Mouse (Mus musculus): Measurements from ENCODE around the gene Cd109. TPM values are rescaled to one million over a fixed set of nuclear protein-coding genes. Genes with fewer than 3 reads are reported as not detected.
A peak's percentile ranks its signal among the peaks of the same experiment; 100 is the strongest.

Cd109 gene
- 1 to 10 TPM; 5.7 to 6.1 TPM for total RNA-seq (2021)
- long read RNA-seq, experiment 1, full-length matches to known transcripts, result 2 of 2 reads
- long read RNA-seq, experiment 1, partial matches to known transcripts, result 0 of 2 reads
- long read RNA-seq, experiment 1, other reads (novel, unspliced or antisense), result 0 of 2 reads
- long read RNA-seq, experiment 2, full-length matches to known transcripts, result 2 of 2 reads
- long read RNA-seq, experiment 2, partial matches to known transcripts, result 0 of 2 reads
- long read RNA-seq, experiment 2, other reads (novel, unspliced or antisense), result 0 of 2 reads

- intact Hi-C loops (cut with DNase I; ENCODE audit: low total_unique reads), result no loop called here
- DNase-seq, result peak; percentile 36
Observed at GRCm38 (mm10) chr9:78615401-78616021, at the start of gene Cd109. TSS of gene Cd109 (plus strand) at chr9:78615546.

GRCm38 (mm10) chr9:78569934-78570333 lies 45.4 kb upstream of the Cd109 start:
- intact Hi-C loops (cut with DNase I; ENCODE audit: low total_unique reads), result no loop called here
- DNase-seq, result no peak

- DNase-seq, result no peak
- intact Hi-C loops (cut with DNase I; ENCODE audit: low total_unique reads), result no loop called here
Observed at GRCm38 (mm10) chr9:78576466-78576865, 38.9 kb upstream of the Cd109 start.

- no peak for DNase-seq
- intact Hi-C loops (cut with DNase I; ENCODE audit: low total_unique reads), result no loop called here
Observed at GRCm38 (mm10) chr9:78578824-78579223, 36.5 kb upstream of the Cd109 start.

GRCm38 (mm10) chr9:78579644-78580396 lies 35.5 kb upstream of the Cd109 start:
- no peak for DNase-seq
- intact Hi-C loops (cut with DNase I; ENCODE audit: low total_unique reads), result no loop called here

GRCm38 (mm10) chr9:78587218-78587883 lies 28.0 kb upstream of the Cd109 start:
- intact Hi-C loops (cut with DNase I; ENCODE audit: low total_unique reads), result no loop called here
- DNase-seq, result no peak

GRCm38 (mm10) chr9:78587914-78588313 lies 27.4 kb upstream of the Cd109 start, which contains the start of gene Slc17a5:
TSS of gene Slc17a5 (minus strand) at chr9:78588041.
- intact Hi-C loops (cut with DNase I; ENCODE audit: low total_unique reads), result no loop called here
- DNase-seq, result peak; percentile 92

GRCm38 (mm10) chr9:78588411-78589033 lies 26.8 kb upstream of the Cd109 start:
- peak; percentile 17 for DNase-seq
- intact Hi-C loops (cut with DNase I; ENCODE audit: low total_unique reads), result no loop called here

- DNase-seq, result no peak
- intact Hi-C loops (cut with DNase I; ENCODE audit: low total_unique reads), result no loop called here
Observed at GRCm38 (mm10) chr9:78590471-78590870, 24.9 kb upstream of the Cd109 start.

GRCm38 (mm10) chr9:78595257-78595656 lies 20.1 kb upstream of the Cd109 start:
- no peak for DNase-seq
- intact Hi-C loops (cut with DNase I; ENCODE audit: low total_unique reads), result no loop called here

- intact Hi-C loops (cut with DNase I; ENCODE audit: low total_unique reads), result no loop called here
- DNase-seq, result no peak
Observed at GRCm38 (mm10) chr9:78595769-78596555, 19.4 kb upstream of the Cd109 start.

GRCm38 (mm10) chr9:78596834-78597233 lies 18.5 kb upstream of the Cd109 start:
- intact Hi-C loops (cut with DNase I; ENCODE audit: low total_unique reads), result no loop called here

GRCm38 (mm10) chr9:78599927-78600326 lies 15.4 kb upstream of the Cd109 start:
- intact Hi-C loops (cut with DNase I; ENCODE audit: low total_unique reads), result no loop called here
- no peak for DNase-seq

More at GRCm38 (mm10) chr9:78596834-78597233, 18.5 kb upstream of the Cd109 start:
- peak; percentile 24 for DNase-seq

GRCm38 (mm10) chr9:78601046-78601730 lies 14.2 kb upstream of the Cd109 start:
- no peak for DNase-seq
- intact Hi-C loops (cut with DNase I; ENCODE audit: low total_unique reads), result no loop called here

GRCm38 (mm10) chr9:78614201-78614600 lies 1.1 kb upstream of the Cd109 start:
- DNase-seq, result no peak
- intact Hi-C loops (cut with DNase I; ENCODE audit: low total_unique reads), result no loop called here

- intact Hi-C loops (cut with DNase I; ENCODE audit: low total_unique reads), result no loop called here
- DNase-seq, result no peak
Observed at GRCm38 (mm10) chr9:78619285-78619684, 3.9 kb downstream of the Cd109 start.

- intact Hi-C loops (cut with DNase I; ENCODE audit: low total_unique reads), result no loop called here
- no peak for DNase-seq
Observed at GRCm38 (mm10) chr9:78623301-78623747, 8.0 kb downstream of the Cd109 start.

- intact Hi-C loops (cut with DNase I; ENCODE audit: low total_unique reads), result no loop called here
- no peak for DNase-seq
Observed at GRCm38 (mm10) chr9:78629991-78630390, 14.6 kb downstream of the Cd109 start.
